Mouse (Mus musculus): ENCODE data around the gene Sik1.

Sik1 gene

DNA sequence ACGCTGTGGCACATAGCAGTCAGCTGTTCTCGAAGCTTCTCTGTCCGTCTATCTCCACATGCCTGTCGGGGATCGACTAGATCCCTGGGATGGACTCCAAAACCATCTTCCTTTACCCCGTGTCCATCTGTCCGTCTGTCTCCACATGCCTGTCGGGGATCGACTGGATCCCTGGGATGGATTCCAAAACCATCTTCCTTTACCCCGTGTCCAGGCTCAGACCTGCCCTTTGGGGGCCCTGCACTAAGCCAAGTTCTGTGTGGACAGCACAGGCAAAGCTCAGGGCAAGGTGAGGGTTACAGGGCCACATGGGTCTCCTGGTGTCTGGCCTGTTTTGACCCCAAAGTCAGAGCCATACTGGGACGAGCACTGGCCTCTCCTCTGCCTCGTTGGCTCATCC is 19.1 kb upstream of the Sik1 start:
- DNase-seq, result no peak

DNA sequence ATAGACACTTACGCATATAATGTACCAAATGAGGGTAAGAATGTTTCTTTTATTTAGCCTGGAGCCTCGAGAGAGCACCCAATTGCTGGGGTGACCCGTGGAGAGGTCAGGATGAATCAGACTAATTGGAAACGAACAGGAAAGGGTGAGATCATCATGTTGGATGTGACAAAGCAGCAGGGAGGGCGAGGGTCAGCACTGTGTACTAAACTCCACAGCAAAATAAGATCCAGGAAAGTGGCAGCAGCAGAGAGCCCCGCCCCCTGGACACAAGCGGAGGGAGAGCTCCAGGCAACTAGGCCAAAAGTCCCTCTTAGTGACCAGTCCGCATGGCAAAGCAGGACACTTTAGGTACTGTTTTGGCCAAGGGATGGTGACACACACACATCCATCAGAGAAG is 18.4 kb upstream of the Sik1 start:
- no peak for DNase-seq

DNA sequence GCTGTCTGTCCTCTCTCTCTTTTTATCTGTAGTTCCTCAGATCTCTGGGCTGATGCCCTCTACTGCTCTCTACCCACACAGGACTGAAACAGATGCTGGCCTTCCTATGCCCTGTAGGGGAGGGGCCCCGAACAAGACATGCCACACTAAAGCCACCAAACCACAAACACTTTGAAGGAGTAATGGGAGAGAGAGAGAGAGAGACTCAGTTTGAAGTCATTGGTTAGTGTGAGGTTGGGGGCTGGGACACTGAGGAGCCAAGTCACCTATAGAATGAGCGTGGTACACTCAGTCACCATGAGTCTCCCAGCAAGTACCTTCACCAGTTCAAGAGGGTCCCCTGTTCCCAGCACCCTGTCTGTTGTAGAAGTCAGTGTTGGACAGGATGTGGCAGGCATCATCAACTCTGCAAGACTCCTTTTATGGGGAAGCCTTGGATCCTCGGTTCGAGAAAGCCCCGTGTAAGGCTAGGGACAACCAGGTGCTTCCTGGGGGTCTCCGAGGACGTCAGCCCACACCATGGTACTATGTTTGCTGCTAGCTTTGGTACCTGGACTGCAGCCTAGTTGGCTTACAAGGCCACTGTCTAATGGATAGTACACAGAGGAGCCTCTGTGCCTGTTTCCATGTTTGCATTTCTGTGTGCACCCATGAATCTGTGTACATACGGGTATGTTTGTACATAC is 17.7 kb upstream of the Sik1 start:
- no peak for DNase-seq

DNA sequence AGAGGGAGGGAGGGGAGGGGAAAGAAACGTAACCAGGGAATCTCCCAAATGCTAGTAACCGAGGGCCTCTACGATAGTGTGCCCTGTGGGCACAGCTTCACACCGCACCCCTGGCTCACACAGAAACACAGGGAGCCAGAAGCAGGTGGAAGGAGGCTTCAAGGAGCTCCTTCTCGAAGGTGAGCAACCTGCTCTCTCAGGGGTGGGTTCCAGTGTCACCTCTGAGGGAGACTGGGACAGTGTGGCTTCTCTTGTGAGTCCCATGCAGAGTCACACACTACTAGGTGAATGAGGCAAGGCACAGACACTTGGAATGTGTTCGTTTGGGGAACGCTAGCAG is 17.2 kb upstream of the Sik1 start:
- DNase-seq, result no peak

DNA sequence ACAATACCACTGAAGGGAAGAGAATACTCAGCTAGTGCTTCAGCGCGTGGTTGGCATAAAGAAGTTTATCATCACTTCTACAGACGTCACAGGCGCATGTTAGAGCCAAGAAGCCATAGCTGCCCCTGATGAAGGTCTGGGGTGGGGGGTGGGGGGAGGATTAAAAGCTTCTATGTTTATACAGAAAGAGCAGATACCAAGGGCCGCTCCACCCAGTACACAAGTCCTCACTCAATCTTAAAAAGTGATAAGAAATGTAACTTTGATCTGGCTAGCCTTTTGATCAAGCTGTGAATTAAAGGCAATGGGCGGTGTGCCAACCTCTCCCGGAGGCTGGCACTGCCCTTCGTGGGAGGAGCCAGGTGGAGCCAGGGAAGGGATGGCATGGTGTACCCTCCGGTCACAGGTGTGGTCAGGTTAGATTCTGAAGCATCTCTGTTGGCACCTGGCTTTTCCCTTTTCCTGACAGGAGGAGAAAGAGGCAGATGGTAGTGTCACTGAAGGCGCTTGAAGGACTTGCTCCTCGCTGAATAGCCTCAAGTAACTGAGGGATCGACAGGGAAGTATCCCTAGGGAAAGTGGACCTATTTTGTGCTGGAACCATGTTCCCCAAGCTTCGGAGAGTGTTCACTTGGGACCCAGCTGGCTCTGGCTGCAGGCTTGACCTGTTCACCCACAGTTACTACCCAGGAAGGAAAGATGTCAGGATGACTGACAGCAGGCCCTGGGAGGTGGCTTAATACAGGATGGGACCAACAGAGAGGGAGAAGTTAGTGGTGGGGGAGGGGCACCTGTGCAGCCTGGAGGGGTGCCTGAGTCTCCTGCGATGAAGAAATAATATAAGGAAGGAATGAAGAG is 16.6 kb upstream of the Sik1 start:
- no peak for DNase-seq

DNA sequence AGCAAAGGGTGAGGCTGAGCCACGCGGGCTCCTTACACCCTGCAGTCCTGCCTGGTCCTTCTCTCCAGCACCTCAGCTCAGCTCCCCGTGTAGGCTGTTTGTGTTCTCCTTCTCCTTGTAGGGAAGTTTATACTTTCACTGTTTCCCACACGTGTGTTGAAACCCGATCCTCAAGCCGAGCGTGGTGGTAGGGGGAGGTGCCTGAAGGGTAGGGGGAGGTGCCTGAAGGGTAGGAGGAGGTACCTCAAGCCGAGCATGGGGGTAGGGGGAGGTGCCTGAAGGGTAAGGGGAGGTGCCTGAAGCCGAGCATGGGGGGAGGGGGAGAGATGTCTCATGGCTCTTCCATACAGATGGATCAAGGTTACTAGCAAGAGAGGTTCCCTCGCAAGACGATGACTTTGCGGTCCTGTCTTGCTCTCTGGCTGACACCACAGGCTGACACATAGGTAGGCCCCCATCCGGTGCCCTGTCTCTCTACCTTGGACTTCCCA is 15.4 kb upstream of the Sik1 start:
- DNase-seq, result peak; percentile 71

DNA sequence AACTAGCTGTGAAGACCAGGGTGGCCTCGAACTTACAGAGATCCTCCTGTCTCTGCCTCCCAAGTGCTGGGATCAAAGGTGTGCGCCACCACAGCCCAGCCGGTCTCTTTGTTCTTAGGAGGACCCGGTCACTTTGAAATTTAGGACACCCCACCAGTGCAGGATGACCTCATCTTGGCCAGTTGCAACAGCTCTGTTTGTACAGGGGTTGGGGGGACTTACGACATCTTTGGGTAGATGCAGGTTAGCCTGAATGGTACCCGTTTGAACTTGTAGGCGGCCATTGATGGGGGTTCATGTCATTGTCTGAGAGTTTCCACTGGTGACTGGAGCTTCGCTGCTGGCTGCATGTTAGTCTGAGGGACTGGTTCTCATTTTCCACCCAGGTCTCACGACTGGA is 14.8 kb upstream of the Sik1 start:
- DNase-seq, result no peak

DNA sequence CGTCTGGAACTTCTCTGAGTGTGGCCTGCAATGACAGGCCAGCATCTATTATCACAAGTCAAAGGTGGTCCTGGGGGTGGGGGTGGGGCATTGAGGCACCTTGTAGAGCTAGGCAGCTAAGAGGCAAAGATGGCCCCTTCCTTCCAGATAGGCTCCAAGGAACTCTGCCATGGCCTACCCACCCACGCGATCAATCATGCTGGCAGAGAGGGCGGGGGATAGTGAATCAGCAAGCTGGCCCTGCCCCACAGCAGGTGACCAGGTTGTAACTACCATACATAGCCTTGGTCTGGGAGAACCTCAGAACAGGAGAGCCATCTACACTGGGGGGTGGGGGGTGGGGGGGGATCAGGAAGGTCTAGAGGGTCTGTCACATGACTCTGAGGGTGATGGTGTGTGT is 12.5 kb upstream of the Sik1 start:
- DNase-seq, result no peak

DNA sequence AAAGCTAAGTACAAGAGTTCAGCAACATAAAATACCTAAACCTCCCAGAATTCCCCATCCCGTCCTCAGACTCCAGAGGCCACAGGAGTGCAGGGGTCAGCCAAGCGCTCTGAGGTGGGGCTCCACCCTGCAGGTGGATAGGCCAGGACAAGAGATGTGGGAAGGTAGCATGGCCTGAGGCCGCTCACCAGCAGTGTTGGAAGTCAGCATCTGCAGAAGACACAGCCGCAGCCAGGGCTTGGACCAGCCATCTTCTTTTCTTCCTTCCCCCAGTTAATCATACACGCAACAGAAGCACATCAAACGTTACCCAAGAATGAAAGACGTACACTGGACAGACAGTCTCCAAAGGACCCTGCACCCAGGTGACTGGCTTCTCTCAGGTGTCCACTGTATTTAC is 11.5 kb upstream of the Sik1 start:
- no peak for DNase-seq

DNA sequence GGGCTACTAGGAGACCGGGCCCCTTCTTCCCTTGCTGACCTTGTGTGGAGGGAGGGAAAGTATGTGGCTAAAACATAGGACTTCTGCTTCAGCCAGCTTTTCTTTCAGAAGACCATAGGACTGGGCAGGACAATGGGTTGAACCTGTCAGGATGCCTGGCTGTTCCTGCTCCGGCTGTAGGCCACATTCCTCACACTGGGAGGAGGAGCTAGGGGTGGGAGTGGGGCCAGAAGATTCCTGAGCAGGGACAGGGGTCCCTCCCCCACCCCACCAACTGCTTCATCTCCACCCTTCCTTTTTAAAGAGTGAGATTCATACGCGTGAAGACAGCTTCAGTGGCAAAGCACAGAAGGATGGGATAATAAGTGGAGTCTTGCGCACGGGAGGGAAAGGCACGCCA is 10.0 kb upstream of the Sik1 start:
- DNase-seq, result no peak

DNA sequence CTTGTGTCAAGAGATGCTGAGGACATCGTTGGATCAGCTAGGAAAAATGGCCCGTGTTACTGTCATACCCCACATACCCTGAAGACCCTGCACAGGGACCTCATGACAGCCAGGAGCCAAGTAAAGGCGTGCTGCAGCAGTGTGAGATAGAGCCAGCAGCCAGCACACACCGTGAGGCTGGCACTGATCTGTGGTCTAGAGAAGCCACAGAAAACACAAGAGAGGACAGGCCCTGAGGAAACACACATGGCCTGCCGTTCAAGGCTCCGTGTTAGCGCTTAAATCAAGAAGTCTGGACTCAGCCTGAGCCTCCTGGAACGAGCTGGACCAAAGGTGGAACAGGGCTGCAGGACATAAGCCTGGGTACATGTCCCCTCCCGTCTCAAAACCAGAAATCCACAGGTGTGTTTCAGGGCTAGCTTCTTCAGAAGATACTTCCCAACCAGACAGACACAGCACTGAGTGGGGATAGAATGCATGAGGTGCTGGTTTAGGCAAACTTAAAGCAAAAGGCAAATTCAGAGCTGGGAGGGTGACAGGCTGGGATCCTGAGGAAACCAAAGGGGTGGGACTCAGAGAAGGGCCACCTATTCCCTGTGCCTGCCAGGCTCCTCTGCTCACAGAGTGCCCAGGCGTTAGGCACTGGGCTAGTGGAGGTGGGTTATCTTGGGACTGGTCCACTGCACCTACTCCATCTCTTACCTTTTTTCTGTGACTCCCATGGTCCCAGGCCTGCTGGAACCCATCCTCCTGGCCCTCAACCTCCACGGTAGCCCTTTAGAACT is 9.3 kb upstream of the Sik1 start:
- no peak for DNase-seq

DNA sequence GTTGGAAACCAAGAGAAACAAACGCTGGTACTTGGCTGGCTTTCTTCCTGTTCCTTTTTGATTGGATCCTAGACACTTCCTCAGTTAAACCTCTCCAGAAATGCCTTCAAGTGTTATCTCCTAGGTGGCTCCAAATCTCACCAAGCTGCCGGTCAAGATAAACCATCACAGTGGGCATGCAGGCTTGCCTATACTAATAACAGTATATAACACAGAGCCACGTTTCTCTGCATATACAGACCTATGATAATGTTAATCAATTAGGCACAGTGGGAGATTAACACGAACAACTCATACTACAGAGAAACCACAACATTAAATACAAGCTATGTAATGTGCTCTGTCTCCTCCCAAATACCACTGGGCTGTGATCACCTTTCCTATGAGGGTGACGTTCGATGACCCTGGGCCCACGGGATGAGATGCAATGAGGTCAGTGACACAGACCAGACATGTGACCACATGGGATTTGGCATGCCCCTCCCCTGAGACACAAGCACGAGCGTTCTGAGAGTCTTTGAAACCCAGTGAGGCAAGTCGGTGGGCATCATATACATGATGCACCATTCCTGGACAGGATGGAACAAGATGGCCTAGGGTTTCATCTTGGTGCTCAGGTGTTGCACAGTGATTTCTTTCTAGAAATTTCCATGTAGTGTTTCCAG is 7.7 kb upstream of the Sik1 start:
- no peak for DNase-seq

DNA sequence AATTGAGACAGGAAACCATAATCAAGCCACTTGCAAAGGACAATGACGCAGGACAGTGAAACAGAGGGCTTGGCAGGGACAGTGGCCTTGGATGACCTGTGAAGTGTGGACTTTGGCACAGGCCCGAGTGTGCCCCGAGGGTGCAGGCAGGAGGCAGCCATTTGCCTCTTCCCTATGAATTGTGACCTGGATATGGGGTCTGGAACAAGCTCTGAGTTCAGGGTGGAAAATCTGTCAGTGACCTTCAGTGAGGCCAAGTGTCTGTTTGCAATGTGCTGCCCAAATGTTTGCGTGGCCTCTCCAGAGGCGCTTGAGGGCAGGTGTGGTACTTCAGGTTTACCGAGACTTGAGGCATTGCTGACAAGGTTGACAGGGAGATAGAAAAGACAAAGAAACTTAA is 6.5 kb upstream of the Sik1 start:
- DNase-seq, result no peak

DNA sequence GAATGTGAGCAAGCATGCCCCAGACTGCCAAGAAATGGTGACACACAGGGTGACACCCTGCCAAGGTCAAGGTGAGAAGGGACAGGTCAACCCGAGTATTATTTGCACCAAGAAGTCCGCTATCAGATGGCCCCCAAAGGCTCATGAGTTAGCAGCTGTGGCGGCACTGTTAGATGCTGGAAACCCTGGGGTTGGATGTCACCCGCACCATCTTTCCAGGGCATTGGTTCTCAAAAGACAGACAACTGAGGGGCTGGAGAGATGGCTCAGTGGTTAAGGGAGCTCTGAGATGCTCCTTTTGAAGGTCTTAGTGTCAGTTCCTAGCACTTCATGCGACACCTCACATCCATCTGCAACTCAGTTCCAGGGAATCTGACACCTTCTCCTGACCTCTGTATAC is 6.1 kb upstream of the Sik1 start:
- no peak for DNase-seq

DNA sequence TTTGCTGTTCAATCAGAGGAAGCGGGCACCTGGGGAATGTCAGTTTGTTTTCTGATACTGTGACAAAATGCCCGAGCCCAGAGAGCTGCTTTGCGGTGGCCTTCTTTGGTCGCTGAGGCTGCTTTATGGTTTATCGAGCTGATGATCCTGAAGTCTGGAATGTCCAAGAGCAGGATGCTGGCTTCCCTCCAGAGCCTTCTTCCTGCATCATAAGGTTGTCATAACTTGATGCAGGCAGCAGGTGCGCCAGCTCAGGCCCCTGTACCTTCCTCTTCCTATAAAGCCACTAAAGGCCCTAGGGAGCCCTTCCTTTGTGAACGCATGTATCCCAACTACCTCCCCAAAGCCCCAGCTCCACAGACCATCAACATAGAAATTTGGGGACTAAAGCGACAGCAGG is 5.3 kb upstream of the Sik1 start:
- no peak for DNase-seq

DNA sequence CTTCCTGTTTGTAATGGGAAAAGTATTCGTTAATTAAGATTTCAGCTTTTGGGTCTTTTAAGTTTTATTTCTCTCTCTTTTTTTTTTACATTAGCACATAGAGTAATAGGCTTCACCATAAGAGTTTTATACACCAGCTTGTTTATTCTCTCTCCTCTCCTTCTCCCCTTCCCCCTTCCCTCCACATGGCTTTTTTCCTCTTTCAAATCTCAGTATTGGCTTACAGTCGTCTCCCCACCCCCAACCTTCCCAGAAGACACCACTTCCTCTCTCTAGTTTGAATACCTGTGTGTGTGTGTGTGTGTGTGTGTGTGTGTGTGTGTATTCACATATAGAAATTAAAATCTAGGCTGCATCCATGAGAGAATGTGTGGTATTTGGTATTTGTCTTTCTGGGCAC is 3.8 kb upstream of the Sik1 start:
- DNase-seq, result no peak

DNA sequence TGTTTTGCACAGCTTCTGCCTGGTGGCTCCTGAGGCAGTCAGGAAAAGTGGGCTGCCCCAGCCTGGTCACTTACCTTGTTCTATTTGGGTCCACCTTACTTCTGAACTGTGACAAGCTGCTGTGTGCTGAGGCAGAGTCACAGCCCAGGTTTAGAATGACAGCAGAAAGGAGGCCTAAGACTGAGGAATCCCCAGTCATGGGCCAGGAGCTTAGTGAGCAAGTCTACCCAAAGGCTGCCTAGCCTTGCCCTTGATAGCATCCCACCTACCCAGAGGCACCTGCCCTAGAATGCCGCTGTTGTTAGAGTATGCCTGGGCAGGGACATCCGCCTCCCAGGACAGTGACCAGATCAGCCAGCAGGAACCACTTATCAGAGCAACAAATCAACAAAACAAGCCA is 3.2 kb upstream of the Sik1 start:
- no peak for DNase-seq

DNA sequence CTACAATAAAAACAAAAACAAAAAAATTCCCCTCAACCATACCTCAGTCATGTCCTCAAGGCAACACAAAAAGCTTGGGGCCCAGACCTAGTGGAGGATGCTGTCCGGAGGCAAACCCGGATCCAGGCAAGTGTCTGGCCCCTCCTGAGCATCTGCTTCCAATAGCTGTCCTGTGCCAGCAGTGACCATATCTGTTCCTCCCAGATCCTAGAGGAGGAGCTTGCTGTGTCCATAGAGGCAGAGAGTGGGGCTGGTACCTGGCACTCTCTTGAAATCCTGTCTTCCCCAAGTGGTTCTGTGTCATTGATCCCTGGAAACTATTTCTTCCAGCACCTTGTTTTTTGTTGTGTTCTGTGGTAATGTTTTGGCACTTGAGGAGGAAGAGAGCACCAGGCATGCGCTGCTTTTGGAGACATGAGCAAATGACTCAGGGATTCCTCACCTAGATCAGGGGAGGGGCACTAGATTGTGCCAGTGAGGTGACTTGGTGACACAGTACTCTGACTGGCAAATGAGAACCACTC is 2.4 kb upstream of the Sik1 start:
- DNase-seq, result no peak

DNA sequence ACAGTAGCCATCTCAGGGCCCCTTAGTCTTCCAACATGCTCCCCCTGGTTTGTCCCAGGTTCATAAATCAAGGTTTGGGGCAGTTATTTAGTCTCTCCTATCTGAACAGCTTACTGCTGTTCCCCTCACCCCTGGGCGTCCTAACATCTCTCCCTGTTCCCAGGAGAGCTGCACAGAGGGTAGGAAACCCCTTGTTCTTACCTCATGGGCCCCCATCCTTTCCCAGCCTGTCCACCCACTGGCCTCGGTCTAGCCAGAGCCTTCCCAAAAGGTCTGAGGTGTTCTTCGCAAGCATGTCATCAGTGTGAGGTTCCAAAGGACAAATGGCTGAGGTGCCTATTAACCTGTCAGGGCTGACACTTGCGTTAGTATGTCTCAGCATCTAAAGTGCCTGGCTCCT is 1.6 kb upstream of the Sik1 start:
- no peak for DNase-seq

DNA sequence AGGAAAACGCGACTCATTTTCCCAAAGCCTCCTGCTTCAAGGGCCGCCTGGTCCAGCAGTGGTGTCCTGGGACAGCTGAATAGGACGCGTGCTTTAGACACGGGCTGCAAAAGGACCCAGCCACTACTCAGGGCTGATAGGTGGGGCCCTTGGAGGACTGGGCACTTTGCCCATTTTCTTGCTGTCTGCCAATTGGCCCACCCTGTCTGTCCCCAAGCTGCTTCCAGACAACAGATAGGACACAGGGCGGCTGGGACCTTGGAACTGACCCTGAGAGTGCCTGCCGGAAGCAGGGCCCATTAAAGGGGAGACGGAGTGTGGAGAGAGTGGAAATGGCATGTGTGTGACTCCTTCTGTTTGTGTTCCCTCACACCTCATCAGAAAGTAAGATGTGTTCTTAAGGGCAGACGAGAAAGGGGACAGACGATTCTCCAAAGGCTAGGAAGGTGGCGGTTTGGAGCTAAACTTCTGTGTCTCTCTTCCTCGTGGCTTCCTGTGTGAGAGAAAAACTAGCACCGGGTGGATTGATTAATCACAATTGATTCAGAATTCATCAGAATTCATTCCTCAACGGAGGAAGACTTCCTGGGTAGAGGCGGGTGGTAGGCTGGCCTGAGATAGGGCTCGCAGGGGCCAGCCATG is 1.0 kb upstream of the Sik1 start:
- peak; percentile 61 for DNase-seq

DNA sequence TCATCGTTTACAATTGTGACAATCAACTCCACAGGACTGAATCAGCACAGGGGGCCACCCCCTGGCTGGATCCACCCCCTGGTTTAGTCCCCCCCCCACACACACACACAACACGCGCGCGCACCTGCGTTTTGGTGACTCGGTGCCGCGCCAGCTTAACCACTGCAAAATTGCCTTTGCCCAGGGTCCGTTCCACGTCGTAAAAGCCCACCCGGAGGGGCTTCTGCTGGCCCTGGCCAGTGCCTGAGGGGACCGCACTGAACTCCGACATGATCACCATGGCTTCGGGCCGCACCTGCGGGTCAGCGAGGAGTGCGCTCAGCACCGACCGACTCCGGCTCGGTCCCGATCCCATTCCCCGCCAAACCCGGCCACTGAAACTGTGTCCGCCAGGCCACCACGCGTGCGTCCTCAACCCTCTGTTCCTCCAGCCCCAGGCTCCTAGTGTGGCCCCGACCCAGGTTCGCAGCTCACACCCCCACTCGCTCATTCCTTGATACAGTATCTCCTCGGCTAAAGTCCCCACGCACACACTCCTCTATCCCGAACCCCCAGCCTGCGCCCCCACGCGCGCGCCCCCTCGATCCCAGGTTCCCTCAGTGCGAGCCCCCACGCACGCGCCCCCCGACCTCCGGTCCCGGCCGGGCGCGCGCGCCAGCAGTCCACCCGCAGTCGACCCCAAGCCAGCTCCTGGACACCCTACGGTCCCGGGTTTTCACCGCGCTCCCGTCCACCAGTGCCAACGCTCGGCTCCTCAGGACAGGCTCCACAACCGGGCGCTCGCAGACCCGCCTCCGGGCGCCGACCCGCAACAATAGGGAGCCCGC is 621 bp downstream of the Sik1 start:
- peak; percentile 63 for DNase-seq

All from embryo, embryonic 11 days (tissue).